Mouse (Mus musculus) myocyte (in vitro differentiated cells): ENCODE results near the gene Pnpla6. TPM values are rescaled to one million over a fixed set of nuclear protein-coding genes. Genes with fewer than 3 reads are reported as not detected.

Experiments
- H3K27me3 ChIP-seq: one replicate; pipeline ENCODE4 v1.6.1; 2011; ENCODE audit not compliant: control insufficient read depth, insufficient read depth, insufficient read length
- H3K36me3 ChIP-seq: one replicate; pipeline ENCODE4 v1.6.1; 2011; ENCODE audit not compliant: control insufficient read depth, insufficient read depth
- H3K4me2 ChIP-seq: one replicate; pipeline ENCODE4 v1.6.1; 2011; ENCODE audit warnings: low read depth, control low read depth
- H3K4me3 ChIP-seq: one replicate; pipeline ENCODE4 v1.5.1; 2011; ENCODE audit warnings: mild to moderate bottlenecking, control low read depth, moderate library complexity
- H3K79me2 ChIP-seq: one replicate; pipeline ENCODE4 v1.6.1; 2011; ENCODE audit not compliant: control insufficient read depth, insufficient read depth
- H3ac ChIP-seq: one replicate; pipeline ENCODE4 v1.6.1; 2011; ENCODE audit not compliant: control insufficient read depth, insufficient read length
- CEBPB ChIP-seq: IDR thresholded peaks from 2 replicates; pipeline ENCODE4 v1.6.1; 2011; ENCODE audit warnings: mild to moderate bottlenecking, moderate library complexity; ENCODE audit not compliant: poor library complexity, insufficient read depth, severe bottlenecking
- E2F4 ChIP-seq: IDR thresholded peaks from one replicate; pipeline ENCODE4 v1.6.1; 2011; ENCODE audit warnings: mild to moderate bottlenecking, control low read depth, moderate library complexity; ENCODE audit not compliant: insufficient read depth
- MAX ChIP-seq: IDR thresholded peaks from one replicate; pipeline ENCODE4 v1.6.1; 2011; ENCODE audit warnings: low read depth, mild to moderate bottlenecking, control low read depth
- MYOD1 ChIP-seq, 3 experiments: IDR thresholded peaks; one replicate each; pipeline ENCODE4 v1.6.1; 2011; ENCODE audit warnings: control low read depth in 2 of 3, low read depth in 2 of 3, mild to moderate bottlenecking in 2 of 3, moderate library complexity in 1 of 3; ENCODE audit not compliant: insufficient read length in 2 of 3, control insufficient read depth in 1 of 3
- MYOG ChIP-seq, 3 experiments: IDR thresholded peaks; one replicate each; pipeline ENCODE4 v1.6.1; 2011; ENCODE audit warnings: control low read depth in 2 of 3, low read depth in 2 of 3, mild to moderate bottlenecking in 2 of 3; ENCODE audit not compliant: insufficient read length in 2 of 3, control insufficient read depth in 1 of 3, insufficient read depth in 1 of 3
- POLR2A ChIP-seq: IDR thresholded peaks from one replicate; pipeline ENCODE4 v1.6.1; 2011; ENCODE audit warnings: low read depth, mild to moderate bottlenecking, control low read depth, moderate library complexity; ENCODE audit not compliant: insufficient read length
- POLR2AphosphoS2 ChIP-seq: IDR thresholded peaks from one replicate; pipeline ENCODE4 v1.6.1; 2011; ENCODE audit warnings: low read depth, control low read depth; ENCODE audit not compliant: insufficient read length
- REST ChIP-seq: IDR thresholded peaks from one replicate; pipeline ENCODE4 v1.6.1; 2011; ENCODE audit warnings: mild to moderate bottlenecking, control low read depth, moderate library complexity; ENCODE audit not compliant: insufficient read depth, insufficient read length
- SRF ChIP-seq: IDR thresholded peaks from one replicate; pipeline ENCODE4 v1.6.1; 2011; ENCODE audit warnings: low read depth; ENCODE audit not compliant: control insufficient read depth, insufficient read length
- TCF12 ChIP-seq: IDR thresholded peaks from one replicate; pipeline ENCODE4 v1.6.1; 2011; ENCODE audit warnings: mild to moderate bottlenecking, control low read depth; ENCODE audit not compliant: poor library complexity, insufficient read depth, severe bottlenecking
- TCF3 ChIP-seq: IDR thresholded peaks from one replicate; pipeline ENCODE4 v1.6.1; 2011; ENCODE audit warnings: low read depth, control low read depth; ENCODE audit not compliant: insufficient read length
- USF1 ChIP-seq: IDR thresholded peaks from one replicate; pipeline ENCODE4 v1.6.1; 2011; ENCODE audit warnings: low read depth, mild to moderate bottlenecking, control low read depth, moderate library complexity
- polyA plus RNA-seq: library from polyadenylated mRNA; unstranded; fragments of >200 nt; fragmentation: generic; extraction: Trizol; gene quantifications from one replicate; pipeline ENCODE4 v1.2.1, GENCODE M21; 2012; ENCODE audit warnings: missing spikeins

Pnpla6 gene
- polyA plus RNA-seq, 1 experiment, result 14.8 TPM

- peak overlapping the region; percentile 99 for H3K4me2 ChIP-seq
Measured at GRCm38 (mm10) chr8:3515771-3516417, 710 bp downstream of the Pnpla6 start.

GRCm38 (mm10) chr8:3516450-3517116, 1.4 kb downstream of the Pnpla6 start:
- no peaks in the 10 kb centered on the region for H3K27me3 ChIP-seq
- H3K4me2 ChIP-seq, result peak overlapping the region; percentile 99
- peak overlapping the region; percentile 71 for H3K4me3 ChIP-seq
- peak; percentile 47 for TF ChIP-seq POLR2AphosphoS2
- no peak for TF ChIP-seq SRF
- TF ChIP-seq USF1, result peak; percentile 56
- H3K79me2 ChIP-seq, result no peaks in the 10 kb centered on the region
- H3K36me3 ChIP-seq, result no peaks in the 10 kb centered on the region
- peak overlapping the region; percentile 4 for H3ac ChIP-seq

More at GRCm38 (mm10) chr8:3515771-3516417, 710 bp downstream of the Pnpla6 start:
- H3K4me3 ChIP-seq, result peak overlapping the region; percentile 71
- peak; percentile 15 for TF ChIP-seq POLR2AphosphoS2
- TF ChIP-seq TCF12, result no peak
- no peaks in the 10 kb centered on the region for H3K27me3 ChIP-seq
- peak overlapping the region; percentile 4 for H3ac ChIP-seq
- no peaks in the 10 kb centered on the region for H3K36me3 ChIP-seq
- H3K79me2 ChIP-seq, result no peaks in the 10 kb centered on the region

- Histone ChIP-seq H3K4me3 (peak overlapping the region; percentile 71), H3K4me2 (peak overlapping the region; percentile 99), H3K36me3 (no peaks in the 10 kb centered on the region), H3K27me3 (no peaks in the 10 kb centered on the region), H3K79me2 (no peaks in the 10 kb centered on the region), H3ac (peak overlapping the region; percentile 4)
- TF ChIP-seq TCF3 (no peak), SRF (no peak)
Measured at GRCm38 (mm10) chr8:3517117-3517495, 1.9 kb downstream of the Pnpla6 start.

- Histone ChIP-seq H3K27me3 (no peaks in the 10 kb centered on the region), H3K36me3 (peaks cover 12% of the 10 kb centered on the region)
Measured at GRCm38 (mm10) chr8:3522007-3522697, 7.0 kb downstream of the Pnpla6 start.

GRCm38 (mm10) chr8:3530816-3531215, 15.6 kb downstream of the Pnpla6 start:
- Histone ChIP-seq H3K4me2 (no peak overlapping the region), H3ac (no peak overlapping the region), H3K36me3 (peaks cover 3% of the 10 kb centered on the region), H3K4me3 (no peak overlapping the region), H3K79me2 (no peaks in the 10 kb centered on the region), H3K27me3 (no peaks in the 10 kb centered on the region)
- TF ChIP-seq POLR2AphosphoS2 (no peak), MYOD1 (IDR thresholded peaks at IDR 0.05; ENCODE audit: control insufficient read depth in 1 of 3, insufficient read length in 2 of 3, low read depth in 2 of 3) (no peak)

More at GRCm38 (mm10) chr8:3522007-3522697, 7.0 kb downstream of the Pnpla6 start:
- Histone ChIP-seq H3K4me2 (no peak overlapping the region), H3K4me3 (no peak overlapping the region), H3K79me2 (no peaks in the 10 kb centered on the region), H3ac (no peak overlapping the region)
- TF ChIP-seq SRF (no peak), E2F4 (no peak), USF1 (no peak), TCF12 (no peak), MYOD1 (IDR thresholded peaks at IDR 0.05; ENCODE audit: control insufficient read depth in 1 of 3, insufficient read length in 2 of 3, low read depth in 2 of 3) (no peak), MYOG (IDR thresholded peaks at IDR 0.05; ENCODE audit: control insufficient read depth in 1 of 3, insufficient read depth in 1 of 3, insufficient read length in 2 of 3, low read depth in 2 of 3) (no peak), REST (no peak), POLR2A (no peak), MAX (no peak), CEBPB (no peak), TCF3 (no peak), POLR2AphosphoS2 (no peak)

- no peaks in the 10 kb centered on the region for H3K36me3 ChIP-seq
- TF ChIP-seq POLR2AphosphoS2 (no peak), TCF3 (no peak), MYOD1 (IDR thresholded peaks at IDR 0.05; ENCODE audit: control insufficient read depth in 1 of 3, insufficient read length in 2 of 3, low read depth in 2 of 3) (no peak), TCF12 (no peak), SRF (no peak), CEBPB (no peak), MAX (no peak), POLR2A (no peak), MYOG (IDR thresholded peaks at IDR 0.05; ENCODE audit: control insufficient read depth in 1 of 3, insufficient read depth in 1 of 3, insufficient read length in 2 of 3, low read depth in 2 of 3) (no peak), USF1 (no peak), REST (no peak), E2F4 (no peak)
- no peak overlapping the region for H3K4me2 ChIP-seq
Measured at GRCm38 (mm10) chr8:3531936-3532335, 16.8 kb downstream of the Pnpla6 start.

More at GRCm38 (mm10) chr8:3531936-3532335, 16.8 kb downstream of the Pnpla6 start:
- Histone ChIP-seq H3K79me2 (no peaks in the 10 kb centered on the region), H3ac (no peak overlapping the region), H3K4me3 (no peak overlapping the region), H3K27me3 (no peaks in the 10 kb centered on the region)
